Mouse (Mus musculus) hindbrain, embryonic 12.5 days (tissue): ENCODE data around the gene Zfp839. TPM values are rescaled to one million over a fixed set of nuclear protein-coding genes. Genes with fewer than 3 reads are reported as not detected.

Source experiments
- ATAC-seq: fragments of 200-750 bp; cut with Nextera tagmentation; 2 replicates; pipeline ENCODE4 v1.8.0; 2017; ENCODE audit warnings: moderate TSS enrichment; ENCODE audit not compliant: low FRiP score
- H3K27ac ChIP-seq: fragments of 300-500 bp; sonication (generic); 2 replicates; pipeline ENCODE4 v1.5.1; 2016; ENCODE audit warnings: mild to moderate bottlenecking
- H3K27me3 ChIP-seq: fragments of 300-500 bp; sonication (generic); 2 replicates; pipeline ENCODE4 v1.6.1; 2016; ENCODE audit warnings: mild to moderate bottlenecking
- H3K36me3 ChIP-seq: fragments of 300-500 bp; sonication (generic); 2 replicates; pipeline ENCODE4 v1.6.1; 2016; ENCODE audit warnings: mild to moderate bottlenecking
- H3K4me1 ChIP-seq: fragments of 300-500 bp; sonication (generic); 2 replicates; pipeline ENCODE4 v1.6.1; 2016
- H3K4me2 ChIP-seq: fragments of 300-500 bp; sonication (generic); replicated peaks from 2 replicates; pipeline ENCODE4 v1.6.1; 2016; ENCODE audit warnings: mild to moderate bottlenecking
- H3K4me3 ChIP-seq: fragments of 300-500 bp; sonication (generic); 2 replicates; pipeline ENCODE4 v1.5.1; 2016; ENCODE audit warnings: mild to moderate bottlenecking
- H3K9ac ChIP-seq: fragments of 300-500 bp; sonication (generic); 2 replicates; pipeline ENCODE4 v1.6.1; 2016; ENCODE audit warnings: mild to moderate bottlenecking, moderate library complexity
- H3K9me3 ChIP-seq: fragments of 300-500 bp; sonication (generic); replicated peaks from 2 replicates; pipeline ENCODE4 v1.6.1; 2016; ENCODE audit warnings: mild to moderate bottlenecking
- whole genome bisulfite sequencing: fragments of 180-500 bp; shearing (Covaris S2); methylation state at CpG from one replicate; pipeline ENCODE4 v1.1.7; 2016; 5-methylcytosine and 5-hydroxymethylcytosine counted together
- polyA plus RNA-seq: library from polyadenylated mRNA; unstranded; fragments of >200 nt; fragmentation: Nextera tagmentation; extraction: Ambion mirVana; gene quantifications from 2 replicates; pipeline ENCODE4 v1.2.1, GENCODE M21; 2016

Gene Zfp839
- polyA plus RNA-seq, 1 experiment from 2014 or later: 6.9 TPM

- H3K4me2 ChIP-seq: no peak overlapping the region
- peaks cover 17% of the 10 kb centered on the region for H3K36me3 ChIP-seq
- H3K9ac ChIP-seq: no peak overlapping the region
- no peak overlapping the region for H3K4me3 ChIP-seq
- H3K27me3 ChIP-seq: no peaks in the 10 kb centered on the region
- H3K27ac ChIP-seq: no peak overlapping the region
- WGBS: 62% methylated on average over 7 of the region's 7 CpGs
- ATAC-seq: no peak
- no peaks in the 10 kb centered on the region for H3K9me3 ChIP-seq
- H3K4me1 ChIP-seq: no peaks in the 10 kb centered on the region
Observed at GRCm38 (mm10) chr12:110861256-110861655, 11.2 kb downstream of the Zfp839 start.

- Histone ChIP-seq H3K27me3 (no peaks in the 10 kb centered on the region), H3K9me3 (no peaks in the 10 kb centered on the region), H3K36me3 (peaks cover 34% of the 10 kb centered on the region), H3K4me3 (no peak overlapping the region), H3K4me1 (no peaks in the 10 kb centered on the region), H3K27ac (no peak overlapping the region), H3K9ac (no peak overlapping the region), H3K4me2 (no peak overlapping the region)
- ATAC-seq: no peak
- WGBS: 95% methylated on average over 6 of the region's 6 CpGs
Observed at GRCm38 (mm10) chr12:110864008-110864407, 14.0 kb downstream of the Zfp839 start.

GRCm38 (mm10) chr12:110865571-110865970, 15.5 kb downstream of the Zfp839 start:
- Histone ChIP-seq H3K4me1 (no peaks in the 10 kb centered on the region), H3K9me3 (no peaks in the 10 kb centered on the region), H3K27ac (no peak overlapping the region), H3K4me3 (no peak overlapping the region), H3K36me3 (peaks cover 43% of the 10 kb centered on the region), H3K9ac (no peak overlapping the region; the same call in 1 of the 2 replicates), H3K4me2 (no peak overlapping the region), H3K27me3 (no peaks in the 10 kb centered on the region)
- 37% methylated on average over 6 of the region's 6 CpGs for WGBS
- no peak for ATAC-seq

GRCm38 (mm10) chr12:110865989-110866388, 15.9 kb downstream of the Zfp839 start:
- H3K27ac ChIP-seq: no peak overlapping the region
- H3K36me3 ChIP-seq: peaks cover 43% of the 10 kb centered on the region
- H3K27me3 ChIP-seq: no peaks in the 10 kb centered on the region
- no peaks in the 10 kb centered on the region for H3K4me1 ChIP-seq
- H3K9ac ChIP-seq: no peak overlapping the region; the same call in 1 of the 2 replicates
- H3K4me2 ChIP-seq: no peak overlapping the region
- no peak overlapping the region for H3K4me3 ChIP-seq
- ATAC-seq: no peak
- no peaks in the 10 kb centered on the region for H3K9me3 ChIP-seq
- WGBS: 80% methylated on average over 10 of the region's 10 CpGs

- H3K4me3 ChIP-seq: no peak overlapping the region
- no peak overlapping the region for H3K4me2 ChIP-seq
- H3K9ac ChIP-seq: no peak overlapping the region
- no peak overlapping the region for H3K27ac ChIP-seq
- H3K4me1 ChIP-seq: no peaks in the 10 kb centered on the region
- no peaks in the 10 kb centered on the region for H3K9me3 ChIP-seq
- 93% methylated on average over 4 of the region's 4 CpGs for WGBS
- no peak for ATAC-seq
- no peaks in the 10 kb centered on the region for H3K27me3 ChIP-seq
- peaks cover 61% of the 10 kb centered on the region for H3K36me3 ChIP-seq
Observed at GRCm38 (mm10) chr12:110870107-110870506, 20.1 kb downstream of the Zfp839 start.

- H3K36me3 ChIP-seq: peaks cover 72% of the 10 kb centered on the region
- ATAC-seq: no peak
- WGBS: 93% methylated on average over 5 of the region's 5 CpGs
Observed at GRCm38 (mm10) chr12:110871247-110871646, 21.2 kb downstream of the Zfp839 start.

GRCm38 (mm10) chr12:110875351-110875750, 25.3 kb downstream of the Zfp839 start:
- Histone ChIP-seq H3K4me2 (no peak overlapping the region), H3K4me3 (no peak overlapping the region), H3K4me1 (no peaks in the 10 kb centered on the region), H3K9ac (no peak overlapping the region), H3K9me3 (no peaks in the 10 kb centered on the region), H3K27me3 (no peaks in the 10 kb centered on the region), H3K27ac (no peak overlapping the region), H3K36me3 (peaks cover 80% of the 10 kb centered on the region)
- ATAC-seq: no peak
- WGBS: 96% methylated on average over 2 of the region's 2 CpGs

More at GRCm38 (mm10) chr12:110871247-110871646, 21.2 kb downstream of the Zfp839 start:
- H3K4me3 ChIP-seq: no peak overlapping the region
- no peak overlapping the region for H3K27ac ChIP-seq
- no peak overlapping the region for H3K9ac ChIP-seq
- H3K4me2 ChIP-seq: no peak overlapping the region
- H3K9me3 ChIP-seq: no peaks in the 10 kb centered on the region
- H3K27me3 ChIP-seq: no peaks in the 10 kb centered on the region
- H3K4me1 ChIP-seq: no peaks in the 10 kb centered on the region

GRCm38 (mm10) chr12:110882291-110882690, 32.2 kb downstream of the Zfp839 start:
- H3K27ac ChIP-seq: no peak overlapping the region
- H3K36me3 ChIP-seq: peaks cover 54% of the 10 kb centered on the region
- no peaks in the 10 kb centered on the region for H3K4me1 ChIP-seq
- WGBS: 92% methylated on average over 7 of the region's 7 CpGs
- no peak for ATAC-seq
- no peaks in the 10 kb centered on the region for H3K27me3 ChIP-seq
- H3K4me2 ChIP-seq: no peak overlapping the region
- H3K9me3 ChIP-seq: no peaks in the 10 kb centered on the region
- H3K9ac ChIP-seq: no peak overlapping the region
- H3K4me3 ChIP-seq: no peak overlapping the region

GRCm38 (mm10) chr12:110885251-110885650, 35.2 kb downstream of the Zfp839 start:
- no peak for ATAC-seq
- Histone ChIP-seq H3K27ac (no peak overlapping the region), H3K36me3 (peaks cover 30% of the 10 kb centered on the region), H3K9ac (no peak overlapping the region), H3K4me3 (no peak overlapping the region), H3K4me2 (no peak overlapping the region), H3K27me3 (no peaks in the 10 kb centered on the region), H3K4me1 (peaks cover 16% of the 10 kb centered on the region), H3K9me3 (no peaks in the 10 kb centered on the region)
- WGBS: 98% methylated on average over 2 of the region's 2 CpGs

- Histone ChIP-seq H3K36me3 (peaks cover 8% of the 10 kb centered on the region), H3K27me3 (no peaks in the 10 kb centered on the region), H3K9me3 (no peaks in the 10 kb centered on the region), H3K4me2 (peak overlapping the region; percentile 95), H3K27ac (no peak overlapping the region), H3K4me3 (peak overlapping the region; percentile 87), H3K4me1 (peaks cover 21% of the 10 kb centered on the region), H3K9ac (peak overlapping the region; percentile 86)
- no peak for ATAC-seq
- WGBS: 43% methylated on average over 12 of the region's 12 CpGs
Observed at GRCm38 (mm10) chr12:110888106-110888505, 38.1 kb downstream of the Zfp839 start.

GRCm38 (mm10) chr12:110888606-110889005, 38.6 kb downstream of the Zfp839 start:
- WGBS: under 1% methylated on average over 25 of the region's 25 CpGs
- peak overlapping the region; percentile 95 for H3K4me2 ChIP-seq
- no peak overlapping the region for H3K27ac ChIP-seq
- peaks cover 21% of the 10 kb centered on the region for H3K4me1 ChIP-seq
- no peaks in the 10 kb centered on the region for H3K9me3 ChIP-seq
- H3K4me3 ChIP-seq: peak overlapping the region; percentile 87
- peak overlapping the region; percentile 86 for H3K9ac ChIP-seq
- H3K36me3 ChIP-seq: peaks cover 3% of the 10 kb centered on the region; the same call in 1 of the 2 replicates
- H3K27me3 ChIP-seq: no peaks in the 10 kb centered on the region
- ATAC-seq: no peak; the same call in none of the 2 replicates

- peak; percentile 99 for ATAC-seq
- Histone ChIP-seq H3K4me1 (peaks cover 21% of the 10 kb centered on the region), H3K27me3 (no peaks in the 10 kb centered on the region), H3K4me2 (peak within 1 kb of the TSS; percentile 95), H3K9me3 (no peaks in the 10 kb centered on the region), H3K36me3 (no peaks in the 10 kb centered on the region), H3K4me3 (peak within 1 kb of the TSS; percentile 87), H3K27ac (peak within 1 kb of the TSS; percentile 95), H3K9ac (peak within 1 kb of the TSS; percentile 86)
- WGBS: under 1% methylated on average over 72 of the region's 74 CpGs
Observed at GRCm38 (mm10) chr12:110889036-110890020, 39.3 kb downstream of the Zfp839 start, which contains the start of the genes Cinp and Tecpr2. Gene Cinp (minus strand): TSS chr12:110889145. Gene Tecpr2 (plus strand): TSS chr12:110889264.
